Mouse (Mus musculus): ENCODE measurements around the gene G3bp2. TPM values are rescaled to one million over a fixed set of nuclear protein-coding genes. Genes with fewer than 3 reads are reported as not detected.

The G3bp2 gene
- polyA plus RNA-seq (2015; fragmentation: Nextera tagmentation; extraction: Ambion mirVana): 257 and 261 TPM in 2 replicates

DNA sequence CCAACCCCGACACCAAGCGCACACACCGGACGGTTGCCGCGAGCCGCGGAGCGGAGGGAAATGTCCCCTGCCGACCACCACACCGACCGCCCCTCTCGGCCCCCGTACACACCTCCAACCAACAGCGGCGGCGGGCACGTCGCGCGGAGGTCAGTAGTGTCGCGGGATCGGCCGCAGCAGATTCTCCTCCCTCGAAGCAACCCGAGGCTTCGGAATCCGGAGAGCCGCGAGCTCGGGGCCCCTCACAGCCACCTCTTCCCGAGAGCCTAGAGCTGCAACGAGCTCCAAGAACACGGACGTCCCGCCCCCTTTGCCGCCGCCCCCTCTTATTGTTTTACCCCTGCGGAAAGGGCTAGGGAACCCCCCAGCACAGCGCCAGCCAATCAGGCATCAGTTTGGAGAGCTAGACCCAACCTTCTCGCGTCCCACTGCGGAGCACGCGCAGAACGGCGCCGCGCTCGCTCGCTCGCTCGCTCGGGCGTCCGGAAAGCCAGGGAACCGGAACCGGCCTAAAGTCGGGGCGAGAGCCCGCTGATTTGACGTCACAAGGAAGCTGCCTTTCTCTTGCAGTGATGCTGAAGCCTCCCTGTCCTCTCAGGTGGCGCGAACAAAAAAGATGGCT lies at the start of gene G3bp2:
TSS of gene G3bp2 (minus strand) at position 303 of the 622 bp plus-strand sequence.

GRCm38 (mm10) chr5:92043783-92044182 lies 39.7 kb downstream of the G3bp2 start, which contains the start of gene Cdkl2:
TSS of gene Cdkl2 (minus strand) at chr5:92043883.

Other genes starting within 250 kb of the G3bp2 start
- gene Rchy1, start 120.7 kb downstream of the G3bp2 start, polyA plus RNA-seq (2015; fragmentation: Nextera tagmentation; extraction: Ambion mirVana): 81.4 and 86.2 TPM in 2 replicates
- gene Odaph, start 96.2 kb downstream of the G3bp2 start, polyA plus RNA-seq (2015; fragmentation: Nextera tagmentation; extraction: Ambion mirVana): 0.64 and 0.77 TPM in 2 replicates
- gene Cdkl2, start 39.8 kb downstream of the G3bp2 start, polyA plus RNA-seq (2015; fragmentation: Nextera tagmentation; extraction: Ambion mirVana): 29.5 and 30.2 TPM in 2 replicates
- gene Uso1, start 54.2 kb upstream of the G3bp2 start, polyA plus RNA-seq (2015; fragmentation: Nextera tagmentation; extraction: Ambion mirVana): 31.0 and 31.7 TPM in 2 replicates
- not detected in 2 replicates for gene U90926, start 131.7 kb upstream of the G3bp2 start, polyA plus RNA-seq (2015; fragmentation: Nextera tagmentation; extraction: Ambion mirVana)
- gene Ppef2, start 172.6 kb upstream of the G3bp2 start, polyA plus RNA-seq (2015; fragmentation: Nextera tagmentation; extraction: Ambion mirVana): 0.37 and 0.50 TPM in 2 replicates
- gene Naaa, start 194.5 kb upstream of the G3bp2 start, polyA plus RNA-seq (2015; fragmentation: Nextera tagmentation; extraction: Ambion mirVana): 29.1 and 32.1 TPM in 2 replicates
- gene Sdad1, start 226.8 kb upstream of the G3bp2 start, polyA plus RNA-seq (2015; fragmentation: Nextera tagmentation; extraction: Ambion mirVana): 25.6 and 26.0 TPM in 2 replicates
- not detected in 2 replicates for gene Cxcl9, start 244.4 kb upstream of the G3bp2 start, polyA plus RNA-seq (2015; fragmentation: Nextera tagmentation; extraction: Ambion mirVana)
- gene Art3, start 248.1 kb upstream of the G3bp2 start, polyA plus RNA-seq (2015; fragmentation: Nextera tagmentation; extraction: Ambion mirVana): 30.3 and 31.2 TPM in 2 replicates